Mouse (Mus musculus) monocyte, adult 2 months (primary cell): ENCODE measurements around the gene Stx17.

Experiments
- DNase-seq, 2 experiments: peaks; one replicate each; pipeline ENCODE4 v3.0.0; 2022; ENCODE audit warnings: low spot score in 2 of 2, low read depth in 1 of 2

Stx17 gene

GRCm38 (mm10) chr4:48124773-48125469, at the start of gene Stx17:
TSS of gene Stx17 (plus strand) at chr4:48124915.
- DNase-seq: peak; percentile 33 to 75

- DNase-seq: no peak
These were observed 47.8 kb upstream of the Stx17 start for GRCm38 (mm10) chr4:48076693-48077471.

- DNase-seq: no peak
These were observed 46.5 kb upstream of the Stx17 start for GRCm38 (mm10) chr4:48078213-48078612.

- no peak for DNase-seq
These were observed 45.3 kb upstream of the Stx17 start for GRCm38 (mm10) chr4:48079285-48080039.

- no peak for DNase-seq
These were observed 41.3 kb upstream of the Stx17 start for GRCm38 (mm10) chr4:48083452-48083851.

- no peak for DNase-seq
These were observed 38.1 kb upstream of the Stx17 start for GRCm38 (mm10) chr4:48086609-48087008.

GRCm38 (mm10) chr4:48087497-48087896, 37.2 kb upstream of the Stx17 start:
- no peak for DNase-seq

- no peak for DNase-seq
These were observed 31.5 kb upstream of the Stx17 start for GRCm38 (mm10) chr4:48093221-48093620.

GRCm38 (mm10) chr4:48100217-48100616, 24.5 kb upstream of the Stx17 start:
- no peak for DNase-seq

GRCm38 (mm10) chr4:48101981-48102380, 22.7 kb upstream of the Stx17 start:
- DNase-seq: no peak

GRCm38 (mm10) chr4:48105387-48105786, 19.3 kb upstream of the Stx17 start:
- no peak for DNase-seq

GRCm38 (mm10) chr4:48107086-48107485, 17.6 kb upstream of the Stx17 start:
- no peak for DNase-seq

GRCm38 (mm10) chr4:48108591-48108990, 16.1 kb upstream of the Stx17 start:
- DNase-seq: peak in 1 of 2 experiments; percentile 15

- no peak for DNase-seq
These were observed 14.4 kb upstream of the Stx17 start for GRCm38 (mm10) chr4:48110331-48110730.

GRCm38 (mm10) chr4:48116191-48116590, 8.5 kb upstream of the Stx17 start:
- no peak for DNase-seq

GRCm38 (mm10) chr4:48124416-48124772, 321 bp upstream of the Stx17 start:
- no peak for DNase-seq

GRCm38 (mm10) chr4:48130314-48130713, 5.6 kb downstream of the Stx17 start:
- DNase-seq: no peak

- no peak for DNase-seq
These were observed 6.9 kb downstream of the Stx17 start for GRCm38 (mm10) chr4:48131606-48132005.

GRCm38 (mm10) chr4:48132721-48133120, 8.0 kb downstream of the Stx17 start:
- DNase-seq: no peak

- DNase-seq: no peak
These were observed 24.8 kb downstream of the Stx17 start for GRCm38 (mm10) chr4:48149492-48149891.

- no peak for DNase-seq
These were observed 28.5 kb downstream of the Stx17 start for GRCm38 (mm10) chr4:48153229-48153628.

GRCm38 (mm10) chr4:48155864-48156263, 31.1 kb downstream of the Stx17 start:
- DNase-seq: no peak
